Mouse (Mus musculus): ENCODE measurements around the gene Sall2.
"Not testable (repeated sequence)": the region's sequence is repeated elsewhere in the genome, so short reads cannot be mapped to it uniquely, and the experiment has no call there.

The Sall2 gene

GRCm38 (mm10) chr14:52327910-52328812, at the start of gene Sall2:
Gene Sall2 (minus strand): TSS chr14:52328762.
- no peak for DNase-seq

- DNase-seq: no peak
Observed at GRCm38 (mm10) chr14:52368741-52369140, 40.2 kb upstream of the Sall2 start.

GRCm38 (mm10) chr14:52356308-52356707, 27.7 kb upstream of the Sall2 start, which contains the start of gene Olfr1513:
Gene Olfr1513 (minus strand): TSS chr14:52356408.
- DNase-seq: no peak

- no peak for DNase-seq
Observed at GRCm38 (mm10) chr14:52339512-52339852, 10.9 kb upstream of the Sall2 start.

- peak in 1 of 2 experiments; percentile 35 for DNase-seq
Observed at GRCm38 (mm10) chr14:52338751-52339511, 10.4 kb upstream of the Sall2 start.

- no peak for DNase-seq
Observed at GRCm38 (mm10) chr14:52332171-52332570, 3.6 kb upstream of the Sall2 start.

GRCm38 (mm10) chr14:52331069-52331750, 2.6 kb upstream of the Sall2 start:
- DNase-seq: no peak

GRCm38 (mm10) chr14:52327375-52327901, 1.1 kb downstream of the Sall2 start:
- DNase-seq: no peak

GRCm38 (mm10) chr14:52325890-52326289, 2.7 kb downstream of the Sall2 start:
- DNase-seq: no peak

GRCm38 (mm10) chr14:52319361-52319760, 9.2 kb downstream of the Sall2 start:
- DNase-seq: no peak

- no peak for DNase-seq
Observed at GRCm38 (mm10) chr14:52316441-52317225, 11.9 kb downstream of the Sall2 start.

GRCm38 (mm10) chr14:52315792-52316440, 12.6 kb downstream of the Sall2 start:
- peak in 1 of 2 experiments; percentile 33 for DNase-seq

GRCm38 (mm10) chr14:52315283-52315780, 13.2 kb downstream of the Sall2 start:
- DNase-seq: no peak

- no peak for DNase-seq
Observed at GRCm38 (mm10) chr14:52314808-52315150, 13.8 kb downstream of the Sall2 start.

GRCm38 (mm10) chr14:52313931-52314807, 14.4 kb downstream of the Sall2 start:
- no peak for DNase-seq

GRCm38 (mm10) chr14:52310906-52311305, 17.7 kb downstream of the Sall2 start:
- no peak for DNase-seq

GRCm38 (mm10) chr14:52310343-52310742, 18.2 kb downstream of the Sall2 start:
- not testable (repeated sequence) for DNase-seq

- no peak for DNase-seq
Observed at GRCm38 (mm10) chr14:52306100-52306499, 22.5 kb downstream of the Sall2 start.

GRCm38 (mm10) chr14:52304644-52305271, 23.8 kb downstream of the Sall2 start, which contains the start of gene Mettl3:
Gene Mettl3 (minus strand): TSS chr14:52305128.
- DNase-seq: peak; percentile 76 to 84

GRCm38 (mm10) chr14:52303517-52303916, 25.0 kb downstream of the Sall2 start:
- DNase-seq: not testable (repeated sequence)
